ENCODE assay signal across 11 mouse cellular contexts in genomic region chr11:107792136-107792535, GRCm38 (mm10). TPM values are rescaled to one million over a fixed set of nuclear protein-coding genes. Genes with fewer than 3 reads are reported as not detected.
A peak's percentile ranks its signal among the peaks of the same experiment; 100 is the strongest.
DNase-seq lines count a peak whose midpoint lies in the region; ATAC-seq lines count a peak whose summit lies in the region.
"Had no signal": no experiment of that assay in that cellular context is flagged by ENCODE, and none has a peak within 500 bp of the region (broad histone marks: within the 10 kb centered on the region; RNA-seq: fewer than 3 reads in every experiment).

No protein-coding gene starts in this region.

- H3K36me3 ChIP-seq in forebrain, embryonic 15.5 days: no peaks in the 10 kb centered on the region
- peaks cover 34% of the 10 kb centered on the region for H3K36me3 ChIP-seq in midbrain, embryonic 10.5 days

- H3K9me3 ChIP-seq in forebrain, embryonic 15.5 days: no peaks in the 10 kb centered on the region
- no peaks in the 10 kb centered on the region for H3K9me3 ChIP-seq in midbrain, embryonic 10.5 days (replicated peaks)

- WGBS in forebrain, embryonic 15.5 days: 6% methylated on average over 9 of the region's 9 CpGs
- WGBS in midbrain, embryonic 10.5 days: 29% methylated on average over 9 of the region's 9 CpGs

- peak overlapping the region; percentile 76 for H3K4me3 ChIP-seq in forebrain, embryonic 15.5 days
- H3K4me3 ChIP-seq in midbrain, embryonic 10.5 days: peak overlapping the region; percentile 76

- H3K9ac ChIP-seq in forebrain, embryonic 15.5 days (replicated peaks): peak overlapping the region; percentile 20; the same call in 1 of the 2 replicates
- H3K9ac ChIP-seq: lung, embryonic 14.5 days had no signal

- no peaks in the 10 kb centered on the region for H3K27me3 ChIP-seq in forebrain, embryonic 15.5 days
- H3K27me3 ChIP-seq in midbrain, embryonic 10.5 days (ENCODE audit: low read depth, poor library complexity, severe bottlenecking): peaks cover 56% of the 10 kb centered on the region

- DNase-seq in thymus, postnatal 14 days: peak; percentile 20
- DNase-seq in thymus, postnatal 36 days: no peak
- no peak for DNase-seq in midbrain, embryonic 10.5 days (ENCODE audit: low spot score)
- DNase-seq in urinary bladder, adult 18-20 months (ENCODE audit: low spot score in 2 of 2): no peak
- no peak for DNase-seq in layer of hippocampus, adult 11-12 months (ENCODE audit: low spot score)
- DNase-seq in gastrocnemius, postnatal 25 days: no peak
- DNase-seq: gastrocnemius, postnatal 10 days; heart, postnatal 14 days; kidney, postnatal 14 days; lung, embryonic 14.5 days had no signal

- H3K4me1 ChIP-seq in forebrain, embryonic 15.5 days: peaks cover 39% of the 10 kb centered on the region
- peaks cover 46% of the 10 kb centered on the region for H3K4me1 ChIP-seq in midbrain, embryonic 10.5 days

- H3K4me2 ChIP-seq in forebrain, embryonic 15.5 days (replicated peaks): peak overlapping the region; percentile 94

- H3K27ac ChIP-seq in forebrain, embryonic 15.5 days (replicated peaks): peak overlapping the region; percentile 93
- H3K27ac ChIP-seq in midbrain, embryonic 10.5 days (replicated peaks): peak overlapping the region; percentile 96; the same call in 1 of the 2 replicates

- no peak for ATAC-seq in forebrain, embryonic 15.5 days (replicated peaks)

RNA-seq across cellular contexts. Expression of gene Cacng4, which starts 2.2 kb away (rescaled TPM):
- 37.8 and 40.6 TPM in 2 replicates for polyA plus RNA-seq in forebrain, embryonic 15.5 days (2015; fragmentation: Nextera tagmentation; extraction: Ambion mirVana)
- polyA plus RNA-seq in midbrain, embryonic 10.5 days (2016; fragmentation: Nextera tagmentation; extraction: Ambion mirVana): 8.9 and 14.3 TPM in 2 replicates
- total RNA-seq in gastrocnemius, postnatal 25 days (2021): under 1 TPM in 1 of 2 experiments, not detected in 1; 0.08 TPM
